Mouse (Mus musculus): ENCODE data around the gene Mapk8ip3. TPM values are rescaled to one million over a fixed set of nuclear protein-coding genes. Genes with fewer than 3 reads are reported as not detected.

Mapk8ip3 gene
- polyA plus RNA-seq, 1 experiment = 60.2 TPM

- H3K4me3 ChIP-seq (ENCODE audit: control insufficient read depth, low read depth, low read length) = no peak overlapping the region
- H3K27ac ChIP-seq (ENCODE audit: control insufficient read depth, insufficient read depth, low read depth, low read length) = no peak overlapping the region
- H3K4me1 ChIP-seq (ENCODE audit: control insufficient read depth, insufficient read depth, low read length) = peaks cover 5% of the 10 kb centered on the region
- H3K36me3 ChIP-seq (ENCODE audit: control insufficient read depth, insufficient read depth, low read length) = no peaks in the 10 kb centered on the region
- TF ChIP-seq POLR2A (IDR thresholded peaks at IDR 0.05; ENCODE audit: control insufficient read depth, low read depth, low read length) = no peak
- TF ChIP-seq CTCF (IDR thresholded peaks at IDR 0.05; ENCODE audit: control insufficient read depth, insufficient read depth, insufficient replicate concordance, low read depth, low read length) = no peak
- H3K27me3 ChIP-seq (ENCODE audit: control insufficient read depth, insufficient read depth, low read length) = no peaks in the 10 kb centered on the region
Observed at GRCm38 (mm10) chr17:24932431-24932830, 4.3 kb downstream of the Mapk8ip3 start.

- no peak overlapping the region for H3K27ac ChIP-seq (ENCODE audit: control insufficient read depth, insufficient read depth, low read depth, low read length)
- H3K36me3 ChIP-seq (ENCODE audit: control insufficient read depth, insufficient read depth, low read length) = no peaks in the 10 kb centered on the region; the same call in 1 of the 2 replicates
- TF ChIP-seq POLR2A (IDR thresholded peaks at IDR 0.05; ENCODE audit: control insufficient read depth, low read depth, low read length) (no peak), CTCF (IDR thresholded peaks at IDR 0.05; ENCODE audit: control insufficient read depth, insufficient read depth, insufficient replicate concordance, low read depth, low read length) (no peak)
- H3K27me3 ChIP-seq (ENCODE audit: control insufficient read depth, insufficient read depth, low read length) = no peaks in the 10 kb centered on the region
- H3K4me3 ChIP-seq (ENCODE audit: control insufficient read depth, low read depth, low read length) = no peak overlapping the region
- no peaks in the 10 kb centered on the region; the same call in 1 of the 2 replicates for H3K4me1 ChIP-seq (ENCODE audit: control insufficient read depth, insufficient read depth, low read length)
Observed at GRCm38 (mm10) chr17:24929506-24929905, 7.3 kb downstream of the Mapk8ip3 start.

- Histone ChIP-seq H3K27me3 (ENCODE audit: control insufficient read depth, insufficient read depth, low read length) (no peaks in the 10 kb centered on the region), H3K4me3 (ENCODE audit: control insufficient read depth, low read depth, low read length) (no peak overlapping the region), H3K36me3 (ENCODE audit: control insufficient read depth, insufficient read depth, low read length) (peaks cover 1% of the 10 kb centered on the region), H3K27ac (ENCODE audit: control insufficient read depth, insufficient read depth, low read depth, low read length) (no peak overlapping the region), H3K4me1 (ENCODE audit: control insufficient read depth, insufficient read depth, low read length) (no peaks in the 10 kb centered on the region)
- TF ChIP-seq CTCF (IDR thresholded peaks at IDR 0.05; ENCODE audit: control insufficient read depth, insufficient read depth, insufficient replicate concordance, low read depth, low read length) = no peak
- TF ChIP-seq POLR2A (IDR thresholded peaks at IDR 0.05; ENCODE audit: control insufficient read depth, low read depth, low read length) = no peak
Observed at GRCm38 (mm10) chr17:24923246-24923645, 13.5 kb downstream of the Mapk8ip3 start.

GRCm38 (mm10) chr17:24913984-24914383 is 22.8 kb downstream of the Mapk8ip3 start:
- no peaks in the 10 kb centered on the region for H3K27me3 ChIP-seq (ENCODE audit: control insufficient read depth, insufficient read depth, low read length)
- no peak overlapping the region for H3K27ac ChIP-seq (ENCODE audit: control insufficient read depth, insufficient read depth, low read depth, low read length)
- no peaks in the 10 kb centered on the region for H3K4me1 ChIP-seq (ENCODE audit: control insufficient read depth, insufficient read depth, low read length)
- TF ChIP-seq POLR2A (IDR thresholded peaks at IDR 0.05; ENCODE audit: control insufficient read depth, low read depth, low read length) = no peak
- no peak for TF ChIP-seq CTCF (IDR thresholded peaks at IDR 0.05; ENCODE audit: control insufficient read depth, insufficient read depth, insufficient replicate concordance, low read depth, low read length)
- H3K4me3 ChIP-seq (ENCODE audit: control insufficient read depth, low read depth, low read length) = no peak overlapping the region
- H3K36me3 ChIP-seq (ENCODE audit: control insufficient read depth, insufficient read depth, low read length) = peaks cover 7% of the 10 kb centered on the region

GRCm38 (mm10) chr17:24907591-24907990 is 29.2 kb downstream of the Mapk8ip3 start:
- Histone ChIP-seq H3K27me3 (ENCODE audit: control insufficient read depth, insufficient read depth, low read length) (no peaks in the 10 kb centered on the region), H3K4me3 (ENCODE audit: control insufficient read depth, low read depth, low read length) (no peak overlapping the region), H3K27ac (ENCODE audit: control insufficient read depth, insufficient read depth, low read depth, low read length) (no peak overlapping the region), H3K36me3 (ENCODE audit: control insufficient read depth, insufficient read depth, low read length) (peaks cover 9% of the 10 kb centered on the region), H3K4me1 (ENCODE audit: control insufficient read depth, insufficient read depth, low read length) (no peaks in the 10 kb centered on the region)
- TF ChIP-seq POLR2A (IDR thresholded peaks at IDR 0.05; ENCODE audit: control insufficient read depth, low read depth, low read length) (no peak), CTCF (IDR thresholded peaks at IDR 0.05; ENCODE audit: control insufficient read depth, insufficient read depth, insufficient replicate concordance, low read depth, low read length) (no peak)

- TF ChIP-seq CTCF (IDR thresholded peaks at IDR 0.05; ENCODE audit: control insufficient read depth, insufficient read depth, insufficient replicate concordance, low read depth, low read length) (no peak), POLR2A (IDR thresholded peaks at IDR 0.05; ENCODE audit: control insufficient read depth, low read depth, low read length) (no peak)
- Histone ChIP-seq H3K4me3 (ENCODE audit: control insufficient read depth, low read depth, low read length) (no peak overlapping the region), H3K4me1 (ENCODE audit: control insufficient read depth, insufficient read depth, low read length) (no peaks in the 10 kb centered on the region), H3K27me3 (ENCODE audit: control insufficient read depth, insufficient read depth, low read length) (no peaks in the 10 kb centered on the region), H3K27ac (ENCODE audit: control insufficient read depth, insufficient read depth, low read depth, low read length) (no peak overlapping the region), H3K36me3 (ENCODE audit: control insufficient read depth, insufficient read depth, low read length) (peaks cover 5% of the 10 kb centered on the region)
Observed at GRCm38 (mm10) chr17:24903767-24904166, 33.0 kb downstream of the Mapk8ip3 start.

- TF ChIP-seq POLR2A (IDR thresholded peaks at IDR 0.05; ENCODE audit: control insufficient read depth, low read depth, low read length) (no peak), CTCF (IDR thresholded peaks at IDR 0.05; ENCODE audit: control insufficient read depth, insufficient read depth, insufficient replicate concordance, low read depth, low read length) (no peak)
- H3K27me3 ChIP-seq (ENCODE audit: control insufficient read depth, insufficient read depth, low read length) = no peaks in the 10 kb centered on the region
- no peaks in the 10 kb centered on the region for H3K4me1 ChIP-seq (ENCODE audit: control insufficient read depth, insufficient read depth, low read length)
- no peak overlapping the region for H3K4me3 ChIP-seq (ENCODE audit: control insufficient read depth, low read depth, low read length)
- H3K27ac ChIP-seq (ENCODE audit: control insufficient read depth, insufficient read depth, low read depth, low read length) = no peak overlapping the region
- peaks cover 5% of the 10 kb centered on the region for H3K36me3 ChIP-seq (ENCODE audit: control insufficient read depth, insufficient read depth, low read length)
Observed at GRCm38 (mm10) chr17:24902671-24903474, 33.9 kb downstream of the Mapk8ip3 start.

All from testis, adult 2 months (tissue).